Mouse (Mus musculus) stomach, embryonic 14.5 days (tissue): ENCODE results near the gene Gcc1. TPM values are rescaled to one million over a fixed set of nuclear protein-coding genes. Genes with fewer than 3 reads are reported as not detected.
A peak's percentile ranks its signal among the peaks of the same experiment; 100 is the strongest.

Experiments used
- ATAC-seq: fragments of 200-750 bp; cut with Nextera tagmentation; 2 replicates; pipeline ENCODE4 v1.8.0; 2017; ENCODE audit warnings: low read depth, moderate TSS enrichment; ENCODE audit not compliant: insufficient number of reproducible peaks, insufficient read depth, low FRiP score
- H3K27ac ChIP-seq: fragments of 300-500 bp; sonication (generic); 2 replicates; pipeline ENCODE4 v1.5.1; 2014; ENCODE audit warnings: mild to moderate bottlenecking, low read length, moderate library complexity, mixed read lengths
- H3K27me3 ChIP-seq: fragments of 300-500 bp; sonication (generic); 2 replicates; pipeline ENCODE4 v1.6.1; 2014; ENCODE audit warnings: low read length, control low read depth, mixed read lengths; ENCODE audit not compliant: control insufficient read depth, insufficient read depth
- H3K36me3 ChIP-seq: fragments of 300-500 bp; sonication (generic); 2 replicates; pipeline ENCODE4 v1.6.1; 2014; ENCODE audit warnings: mild to moderate bottlenecking, control low read depth, low read length, moderate library complexity, mixed read lengths; ENCODE audit not compliant: control insufficient read depth, insufficient read depth
- H3K4me1 ChIP-seq: fragments of 300-500 bp; sonication (generic); 2 replicates; pipeline ENCODE4 v1.6.1; 2014; ENCODE audit warnings: low read length, control low read depth, mixed read lengths; ENCODE audit not compliant: control insufficient read depth, insufficient read depth
- H3K4me2 ChIP-seq: fragments of 300-500 bp; sonication (generic); replicated peaks from 2 replicates; pipeline ENCODE4 v1.6.1; 2014; ENCODE audit warnings: low read depth, low read length, control low read depth
- H3K4me3 ChIP-seq: fragments of 300-500 bp; sonication (generic); 2 replicates; pipeline ENCODE4 v1.5.1; 2014; ENCODE audit warnings: low read depth, low read length, control low read depth
- H3K9ac ChIP-seq: fragments of 300-500 bp; sonication (generic); replicated peaks from 2 replicates; pipeline ENCODE4 v1.6.1; 2014; ENCODE audit warnings: low read depth, mild to moderate bottlenecking, control low read depth, low read length, moderate library complexity, mixed read lengths
- H3K9me3 ChIP-seq: fragments of 300-500 bp; sonication (generic); 2 replicates; pipeline ENCODE4 v1.6.1; 2016; ENCODE audit warnings: low read depth, low read length, control low read depth; ENCODE audit not compliant: control insufficient read depth
- WGBS: fragments of 180-500 bp; shearing (Covaris S2); extraction: QIAGEN DNeasy Blood & Tissue Kit; methylation state at CpG from one replicate; pipeline ENCODE4 v1.1.7; 2014; 5-methylcytosine and 5-hydroxymethylcytosine counted together
- polyA plus RNA-seq: library from polyadenylated mRNA; unstranded; fragments of >200 nt; fragmentation: Nextera tagmentation; extraction: Ambion mirVana; gene quantifications from 2 replicates; pipeline ENCODE4 v1.2.1, GENCODE M21; 2014

Gcc1 gene
- polyA plus RNA-seq, 1 experiment from 2014 or later = 10.2 TPM

DNA sequence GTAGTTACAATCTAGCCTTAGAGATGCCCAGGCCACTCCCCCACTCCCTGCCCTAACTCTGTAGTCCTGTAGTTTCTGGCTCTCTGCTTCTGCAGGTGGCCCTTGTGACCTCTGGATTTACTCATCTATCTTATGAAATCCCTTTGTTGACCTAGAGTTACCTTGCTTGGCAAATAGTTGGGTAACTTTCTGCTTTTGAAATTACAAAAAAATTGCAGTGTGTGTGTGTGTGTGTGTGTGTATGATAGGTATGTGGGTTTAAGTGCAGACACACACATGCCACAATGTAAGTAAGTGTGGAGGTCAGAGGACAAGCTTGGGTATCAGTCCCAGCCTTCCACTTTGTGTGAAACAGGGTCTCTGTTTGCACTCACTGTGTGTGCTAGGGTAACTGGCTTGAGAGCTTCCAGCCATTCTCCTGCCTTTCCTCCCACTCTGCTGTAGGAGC, 31.1 kb upstream of the Gcc1 start:
- Histone ChIP-seq H3K27me3 (no peaks in the 10 kb centered on the region), H3K4me2 (no peak overlapping the region), H3K9ac (no peak overlapping the region), H3K9me3 (no peaks in the 10 kb centered on the region), H3K27ac (no peak overlapping the region), H3K36me3 (no peaks in the 10 kb centered on the region), H3K4me3 (no peak overlapping the region), H3K4me1 (no peaks in the 10 kb centered on the region)
- no peak for ATAC-seq

DNA sequence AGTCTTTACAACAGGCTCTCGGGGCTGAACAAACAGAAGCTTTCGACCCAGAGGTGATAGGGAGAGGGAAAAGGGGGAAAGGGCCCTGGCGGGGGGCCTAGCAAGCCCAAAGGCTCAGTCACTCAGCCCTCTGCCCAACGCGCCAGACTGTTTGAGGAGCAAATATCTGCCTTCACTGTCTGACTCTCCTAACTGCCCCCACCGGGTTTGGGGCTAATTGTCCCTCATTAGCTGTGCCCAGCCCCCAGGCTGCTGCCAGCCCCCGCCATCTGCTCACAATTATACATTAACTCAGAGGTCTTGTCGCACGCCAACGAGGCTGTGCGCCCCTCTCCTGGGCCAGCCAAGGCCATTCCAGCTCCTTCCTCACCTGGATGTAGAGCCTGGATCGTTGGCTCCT, 22.8 kb upstream of the Gcc1 start:
- Histone ChIP-seq H3K4me2 (no peak overlapping the region), H3K9ac (no peak overlapping the region), H3K4me3 (no peak overlapping the region), H3K27ac (no peak overlapping the region), H3K27me3 (peaks cover 20% of the 10 kb centered on the region), H3K9me3 (no peaks in the 10 kb centered on the region), H3K4me1 (no peaks in the 10 kb centered on the region), H3K36me3 (no peaks in the 10 kb centered on the region)
- no peak for ATAC-seq
- 2% methylated on average over 12 of the region's 12 CpGs for WGBS

DNA sequence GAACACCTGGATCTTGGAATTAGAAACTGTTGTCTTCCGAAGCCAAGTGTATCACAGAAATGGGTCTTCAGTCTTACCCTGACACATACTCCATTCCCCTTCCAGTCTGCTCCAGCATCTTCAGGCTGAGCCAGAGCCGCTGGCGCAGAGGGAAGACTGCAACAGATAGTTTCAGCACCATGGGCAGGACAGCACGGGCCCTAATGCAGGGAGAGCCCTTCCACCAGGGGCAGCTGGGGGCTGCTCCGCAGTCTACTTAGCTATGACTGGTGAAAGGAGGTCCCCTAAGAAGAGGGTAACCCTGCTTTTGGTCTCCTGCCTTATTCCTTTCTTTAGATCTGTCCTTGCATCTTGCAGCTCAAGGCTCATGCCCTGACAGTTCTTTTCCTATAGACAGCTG, 22.3 kb upstream of the Gcc1 start:
- no peaks in the 10 kb centered on the region for H3K4me1 ChIP-seq
- no peaks in the 10 kb centered on the region for H3K9me3 ChIP-seq
- ATAC-seq = no peak
- no peak overlapping the region for H3K9ac ChIP-seq
- 11% methylated on average over 5 of the region's 5 CpGs for WGBS
- H3K27ac ChIP-seq = no peak overlapping the region
- H3K36me3 ChIP-seq = no peaks in the 10 kb centered on the region
- H3K27me3 ChIP-seq = peaks cover 20% of the 10 kb centered on the region
- no peak overlapping the region for H3K4me3 ChIP-seq
- H3K4me2 ChIP-seq = no peak overlapping the region

DNA sequence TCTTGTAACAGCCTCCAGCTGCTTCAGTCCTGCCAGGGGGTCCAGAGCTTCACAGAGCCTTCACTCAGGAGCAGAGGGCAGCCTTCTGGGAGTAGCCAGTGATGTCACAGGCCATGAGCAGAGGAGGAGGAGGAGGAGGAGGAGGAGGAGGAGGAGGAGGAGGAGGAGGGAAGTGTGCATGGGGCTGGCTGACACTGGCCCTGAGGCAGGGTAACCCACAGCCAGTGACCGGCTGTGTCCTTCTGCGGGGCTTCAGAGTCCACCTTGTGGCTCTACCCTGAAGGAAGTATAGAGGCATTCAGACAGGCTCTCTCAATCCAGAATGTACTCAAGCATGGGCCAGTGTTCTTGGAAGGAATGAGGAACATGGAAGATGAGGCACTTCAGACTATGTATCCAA, 21.1 kb upstream of the Gcc1 start, which contains the start of gene Pax4:
Gene Pax4, minus strand, starts transcription at position 101 of the 400 bp plus-strand sequence.
- H3K4me2 ChIP-seq = no peak within 1 kb of the TSS
- H3K9me3 ChIP-seq = no peaks in the 10 kb centered on the region
- no peak within 1 kb of the TSS for H3K4me3 ChIP-seq
- H3K27ac ChIP-seq = no peak within 1 kb of the TSS
- peaks cover 20% of the 10 kb centered on the region for H3K27me3 ChIP-seq
- H3K9ac ChIP-seq = no peak within 1 kb of the TSS
- WGBS = 80% methylated on average over 2 of the region's 2 CpGs
- H3K36me3 ChIP-seq = no peaks in the 10 kb centered on the region
- no peaks in the 10 kb centered on the region for H3K4me1 ChIP-seq
- no peak for ATAC-seq

DNA sequence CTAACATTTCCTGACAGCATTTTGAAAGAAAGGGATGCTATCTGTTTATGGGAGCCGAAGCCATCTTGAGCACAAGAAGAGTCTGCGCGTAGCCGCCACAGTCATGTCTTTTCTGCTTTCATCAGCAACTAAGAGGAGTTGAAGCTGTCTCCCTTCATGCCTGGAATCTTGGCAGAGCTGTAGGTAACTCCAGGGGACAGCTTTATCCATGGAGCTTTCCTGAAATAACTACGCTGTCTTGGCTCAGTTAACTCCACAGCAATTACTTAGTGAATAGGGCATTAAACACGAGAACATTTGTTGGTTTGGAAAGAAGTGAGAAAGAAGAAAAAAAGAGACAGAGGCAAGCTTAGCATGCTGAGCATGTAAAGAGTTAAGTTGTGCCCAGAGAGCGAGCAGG, 19.7 kb upstream of the Gcc1 start:
- Histone ChIP-seq H3K27me3 (peaks cover 20% of the 10 kb centered on the region), H3K27ac (no peak overlapping the region), H3K9ac (no peak overlapping the region), H3K4me1 (no peaks in the 10 kb centered on the region), H3K4me2 (no peak overlapping the region), H3K9me3 (no peaks in the 10 kb centered on the region), H3K36me3 (no peaks in the 10 kb centered on the region), H3K4me3 (no peak overlapping the region)
- no peak for ATAC-seq
- WGBS = 87% methylated on average over 7 of the region's 7 CpGs

DNA sequence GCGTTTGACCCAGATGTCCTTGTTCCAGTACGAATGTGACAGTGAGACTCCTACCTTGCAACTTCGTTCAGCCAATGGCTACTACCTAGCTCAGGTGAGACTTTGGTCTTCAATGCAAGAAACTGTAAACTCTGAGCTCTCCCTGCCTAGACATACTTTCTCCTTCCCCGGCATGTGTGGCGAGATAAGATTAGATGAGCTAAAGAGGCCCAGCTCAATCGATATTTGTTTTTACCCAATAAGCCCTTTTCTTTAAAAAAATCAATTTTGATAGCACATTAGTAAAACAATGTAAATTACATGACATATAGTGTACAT, 3.3 kb upstream of the Gcc1 start:
- Histone ChIP-seq H3K9ac (no peak overlapping the region), H3K36me3 (peaks cover 6% of the 10 kb centered on the region), H3K4me3 (no peak overlapping the region), H3K27me3 (no peaks in the 10 kb centered on the region), H3K4me2 (no peak overlapping the region), H3K27ac (no peak overlapping the region), H3K9me3 (no peaks in the 10 kb centered on the region), H3K4me1 (no peaks in the 10 kb centered on the region)
- ATAC-seq = no peak
- 60% methylated on average over 6 of the region's 6 CpGs for WGBS

DNA sequence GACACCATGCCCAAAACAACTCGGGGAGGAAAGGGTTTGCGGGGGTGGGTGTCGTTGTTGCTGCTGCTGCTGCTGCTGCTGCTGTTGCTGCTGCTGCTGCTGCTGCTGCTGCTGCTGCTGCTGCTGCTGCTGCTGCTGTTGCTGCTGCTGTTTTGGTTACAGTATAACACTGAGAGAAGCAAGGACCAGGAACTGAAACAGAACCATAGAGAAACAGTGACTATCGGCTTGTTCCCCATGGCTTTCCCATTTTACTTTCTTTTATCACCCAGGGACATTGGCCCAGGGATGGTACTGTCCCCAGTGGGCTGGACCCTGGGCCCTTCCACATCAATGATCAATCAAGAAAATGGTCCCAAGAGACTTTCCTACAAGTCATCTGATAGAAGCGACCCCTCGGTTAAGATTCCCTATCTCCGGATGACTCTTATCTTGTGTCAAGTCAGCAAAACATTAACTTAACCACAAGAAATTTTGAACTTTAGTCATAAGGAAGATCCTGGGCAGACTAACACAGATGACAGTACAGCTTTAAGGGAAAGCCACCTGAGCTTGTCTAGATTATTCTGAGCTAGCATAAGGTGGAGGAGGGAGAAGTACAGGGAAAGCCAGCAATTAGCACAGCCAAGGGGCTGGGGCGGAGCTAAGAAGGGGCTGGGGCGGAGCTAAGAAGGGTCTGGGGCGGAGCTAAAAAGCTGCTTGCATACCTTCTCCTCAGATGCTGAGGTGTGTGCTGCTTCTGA, 2.8 kb upstream of the Gcc1 start:
- no peak overlapping the region for H3K4me2 ChIP-seq
- H3K9ac ChIP-seq = no peak overlapping the region
- peak; percentile 36; the same call in 1 of the 2 replicates for ATAC-seq
- no peak overlapping the region for H3K27ac ChIP-seq
- H3K27me3 ChIP-seq = no peaks in the 10 kb centered on the region
- H3K36me3 ChIP-seq = peaks cover 11% of the 10 kb centered on the region
- H3K4me1 ChIP-seq = no peaks in the 10 kb centered on the region
- no peaks in the 10 kb centered on the region for H3K9me3 ChIP-seq
- 71% methylated on average over 10 of the region's 10 CpGs for WGBS
- H3K4me3 ChIP-seq = no peak overlapping the region

DNA sequence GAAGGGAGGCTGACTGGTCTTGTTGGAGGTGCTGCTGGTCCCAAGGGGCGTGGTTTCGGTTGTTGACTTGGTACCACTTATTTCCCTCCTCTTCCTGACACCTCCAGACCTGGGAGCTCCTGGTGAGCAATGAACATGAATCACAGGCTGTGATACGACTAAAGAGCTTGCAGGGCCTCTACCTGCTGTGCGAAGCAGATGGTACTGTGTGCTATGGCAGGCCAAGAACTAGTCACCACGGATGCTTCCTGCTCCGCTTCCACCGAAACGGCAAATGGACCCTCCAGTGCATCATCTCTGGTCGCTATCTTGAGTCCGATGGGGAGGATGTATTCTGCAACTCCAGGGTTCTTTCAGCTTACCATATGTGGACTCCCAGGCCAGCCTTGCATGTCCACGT, 1.7 kb upstream of the Gcc1 start:
- H3K4me3 ChIP-seq = no peak overlapping the region
- no peak overlapping the region for H3K27ac ChIP-seq
- H3K9ac ChIP-seq = no peak overlapping the region
- H3K36me3 ChIP-seq = peaks cover 15% of the 10 kb centered on the region
- no peak for ATAC-seq
- no peaks in the 10 kb centered on the region for H3K27me3 ChIP-seq
- no peaks in the 10 kb centered on the region for H3K9me3 ChIP-seq
- H3K4me2 ChIP-seq = no peak overlapping the region
- peaks cover under 1% of the 10 kb centered on the region; the same call in 1 of the 2 replicates for H3K4me1 ChIP-seq
- WGBS = 85% methylated on average over 11 of the region's 11 CpGs
